Mouse (Mus musculus): ENCODE results near the gene Mecom. TPM values are rescaled to one million over a fixed set of nuclear protein-coding genes. Genes with fewer than 3 reads are reported as not detected.

Mecom gene
- polyA plus RNA-seq, 1 experiment, result 3.2 TPM

GRCm38 (mm10) chr3:30286529-30286928, 261.3 kb downstream of the Mecom start:
- TF ChIP-seq CTCF (IDR thresholded peaks at IDR 0.05; ENCODE audit: extremely low read depth, insufficient read depth, low read length) (no peak), POLR2A (IDR thresholded peaks at IDR 0.05; ENCODE audit: extremely low read depth, insufficient read depth, low read length) (no peak)
- H3K27ac ChIP-seq (ENCODE audit: insufficient read depth, low read length), result no peak overlapping the region

GRCm38 (mm10) chr3:30284094-30284493, 263.7 kb downstream of the Mecom start:
- Histone ChIP-seq H3K27ac (ENCODE audit: insufficient read depth, low read length) (no peak overlapping the region), H3K4me3 (ENCODE audit: insufficient read depth, low read length) (no peak overlapping the region), H3K4me1 (ENCODE audit: control insufficient read depth, insufficient read depth, low read length) (no peaks in the 10 kb centered on the region)
- TF ChIP-seq CTCF (IDR thresholded peaks at IDR 0.05; ENCODE audit: extremely low read depth, insufficient read depth, low read length), result no peak
- TF ChIP-seq POLR2A (IDR thresholded peaks at IDR 0.05; ENCODE audit: extremely low read depth, insufficient read depth, low read length), result no peak

More at GRCm38 (mm10) chr3:30286529-30286928, 261.3 kb downstream of the Mecom start:
- Histone ChIP-seq H3K4me3 (ENCODE audit: insufficient read depth, low read length) (no peak overlapping the region), H3K4me1 (ENCODE audit: control insufficient read depth, insufficient read depth, low read length) (no peaks in the 10 kb centered on the region)

- Histone ChIP-seq H3K4me1 (ENCODE audit: control insufficient read depth, insufficient read depth, low read length) (no peaks in the 10 kb centered on the region), H3K4me3 (ENCODE audit: insufficient read depth, low read length) (no peak overlapping the region), H3K27ac (ENCODE audit: insufficient read depth, low read length) (no peak overlapping the region)
- TF ChIP-seq POLR2A (IDR thresholded peaks at IDR 0.05; ENCODE audit: extremely low read depth, insufficient read depth, low read length), result no peak
- no peak for TF ChIP-seq CTCF (IDR thresholded peaks at IDR 0.05; ENCODE audit: extremely low read depth, insufficient read depth, low read length)
Measured at GRCm38 (mm10) chr3:30283562-30283961, 264.2 kb downstream of the Mecom start.

- Histone ChIP-seq H3K4me3 (ENCODE audit: insufficient read depth, low read length) (no peak overlapping the region), H3K27ac (ENCODE audit: insufficient read depth, low read length) (no peak overlapping the region), H3K4me1 (ENCODE audit: control insufficient read depth, insufficient read depth, low read length) (no peaks in the 10 kb centered on the region)
- TF ChIP-seq POLR2A (IDR thresholded peaks at IDR 0.05; ENCODE audit: extremely low read depth, insufficient read depth, low read length), result no peak
- no peak for TF ChIP-seq CTCF (IDR thresholded peaks at IDR 0.05; ENCODE audit: extremely low read depth, insufficient read depth, low read length)
Measured at GRCm38 (mm10) chr3:30277569-30277968, 270.2 kb downstream of the Mecom start.

- no peak for TF ChIP-seq CTCF (IDR thresholded peaks at IDR 0.05; ENCODE audit: extremely low read depth, insufficient read depth, low read length)
- TF ChIP-seq POLR2A (IDR thresholded peaks at IDR 0.05; ENCODE audit: extremely low read depth, insufficient read depth, low read length), result no peak
- Histone ChIP-seq H3K4me3 (ENCODE audit: insufficient read depth, low read length) (no peak overlapping the region), H3K4me1 (ENCODE audit: control insufficient read depth, insufficient read depth, low read length) (no peaks in the 10 kb centered on the region), H3K27ac (ENCODE audit: insufficient read depth, low read length) (no peak overlapping the region)
Measured at GRCm38 (mm10) chr3:30276099-30276498, 271.7 kb downstream of the Mecom start.

- TF ChIP-seq CTCF (IDR thresholded peaks at IDR 0.05; ENCODE audit: extremely low read depth, insufficient read depth, low read length) (no peak), POLR2A (IDR thresholded peaks at IDR 0.05; ENCODE audit: extremely low read depth, insufficient read depth, low read length) (no peak)
- no peaks in the 10 kb centered on the region for H3K4me1 ChIP-seq (ENCODE audit: control insufficient read depth, insufficient read depth, low read length)
- no peak overlapping the region for H3K4me3 ChIP-seq (ENCODE audit: insufficient read depth, low read length)
- H3K27ac ChIP-seq (ENCODE audit: insufficient read depth, low read length), result no peak overlapping the region
Measured at GRCm38 (mm10) chr3:30269253-30269652, 278.6 kb downstream of the Mecom start.

- Histone ChIP-seq H3K4me3 (ENCODE audit: insufficient read depth, low read length) (no peak overlapping the region), H3K27ac (ENCODE audit: insufficient read depth, low read length) (no peak overlapping the region), H3K4me1 (ENCODE audit: control insufficient read depth, insufficient read depth, low read length) (no peaks in the 10 kb centered on the region)
- no peak for TF ChIP-seq CTCF (IDR thresholded peaks at IDR 0.05; ENCODE audit: extremely low read depth, insufficient read depth, low read length)
- TF ChIP-seq POLR2A (IDR thresholded peaks at IDR 0.05; ENCODE audit: extremely low read depth, insufficient read depth, low read length), result no peak
Measured at GRCm38 (mm10) chr3:30260945-30261344, 286.9 kb downstream of the Mecom start.

GRCm38 (mm10) chr3:30258421-30258820, 289.4 kb downstream of the Mecom start:
- TF ChIP-seq CTCF (IDR thresholded peaks at IDR 0.05; ENCODE audit: extremely low read depth, insufficient read depth, low read length) (no peak), POLR2A (IDR thresholded peaks at IDR 0.05; ENCODE audit: extremely low read depth, insufficient read depth, low read length) (no peak)
- no peaks in the 10 kb centered on the region for H3K4me1 ChIP-seq (ENCODE audit: control insufficient read depth, insufficient read depth, low read length)
- no peak overlapping the region for H3K27ac ChIP-seq (ENCODE audit: insufficient read depth, low read length)
- H3K4me3 ChIP-seq (ENCODE audit: insufficient read depth, low read length), result no peak overlapping the region

GRCm38 (mm10) chr3:30257776-30258175, 290.0 kb downstream of the Mecom start:
- Histone ChIP-seq H3K27ac (ENCODE audit: insufficient read depth, low read length) (no peak overlapping the region), H3K4me1 (ENCODE audit: control insufficient read depth, insufficient read depth, low read length) (no peaks in the 10 kb centered on the region), H3K4me3 (ENCODE audit: insufficient read depth, low read length) (no peak overlapping the region)
- TF ChIP-seq CTCF (IDR thresholded peaks at IDR 0.05; ENCODE audit: extremely low read depth, insufficient read depth, low read length) (no peak), POLR2A (IDR thresholded peaks at IDR 0.05; ENCODE audit: extremely low read depth, insufficient read depth, low read length) (no peak)

GRCm38 (mm10) chr3:30256896-30257295, 290.9 kb downstream of the Mecom start:
- TF ChIP-seq CTCF (IDR thresholded peaks at IDR 0.05; ENCODE audit: extremely low read depth, insufficient read depth, low read length) (no peak), POLR2A (IDR thresholded peaks at IDR 0.05; ENCODE audit: extremely low read depth, insufficient read depth, low read length) (no peak)
- H3K4me1 ChIP-seq (ENCODE audit: control insufficient read depth, insufficient read depth, low read length), result no peaks in the 10 kb centered on the region
- H3K27ac ChIP-seq (ENCODE audit: insufficient read depth, low read length), result no peak overlapping the region
- H3K4me3 ChIP-seq (ENCODE audit: insufficient read depth, low read length), result no peak overlapping the region

All from cortical plate, adult 2 months (tissue).